In genomic region chrX:155318005-155318404, GRCm38 (mm10) we compare ENCODE assay signal across 8 mouse cellular contexts. TPM values are rescaled to one million over a fixed set of nuclear protein-coding genes. Genes with fewer than 3 reads are reported as not detected.
DNase-seq lines count a peak whose midpoint lies in the region; ATAC-seq and TF ChIP-seq lines count a peak whose summit lies in the region.
"Had no signal": no experiment of that assay in that cellular context is flagged by ENCODE, and none has a peak within 500 bp of the region (broad histone marks: within the 10 kb centered on the region; RNA-seq: fewer than 3 reads in every experiment).

No protein-coding gene starts in this region.

- DNase-seq in layer of hippocampus, postnatal 10 days (ENCODE audit: low spot score in 2 of 2): peak; percentile 22 to 26
- no peak for DNase-seq in layer of hippocampus, adult 9-11 months
- DNase-seq in adipocyte (ENCODE audit: low spot score): peak; percentile 73
- peak; percentile 11 for DNase-seq in large intestine, adult 2 months (ENCODE audit: low read depth, low spot score)
- peak; percentile 78 for DNase-seq in retina, embryonic 14.5 days (ENCODE audit: low spot score)

- H3K4me3 ChIP-seq in E14TG2a.4 (replicated peaks; ENCODE audit: low read length): no peak overlapping the region
- H3K4me3 ChIP-seq: heart, embryonic 13.5 days had no signal

- peak; percentile 67; the same call in 1 of the 2 replicates for ATAC-seq in erythroid progenitor cell, adult 5-6 weeks (replicated peaks; ENCODE audit: low FRiP score, poor library complexity, severe bottlenecking)

- no peaks in the 10 kb centered on the region for H3K4me1 ChIP-seq in E14TG2a.4 (replicated peaks; ENCODE audit: low read depth, low read length)
- H3K4me1 ChIP-seq: heart, embryonic 13.5 days had no signal

- H3K27me3 ChIP-seq in E14TG2a.4 (ENCODE audit: insufficient read depth, low read length): no peaks in the 10 kb centered on the region
- H3K27me3 ChIP-seq: heart, embryonic 13.5 days had no signal

- H3K9me3 ChIP-seq in E14TG2a.4 (ENCODE audit: low read length): no peaks in the 10 kb centered on the region
- H3K9me3 ChIP-seq: heart, embryonic 13.5 days had no signal

- WGBS in large intestine, adult 2 months: 42% methylated on average over 4 of the region's 4 CpGs

- no peaks in the 10 kb centered on the region for H3K36me3 ChIP-seq in E14TG2a.4 (ENCODE audit: insufficient read depth, low read length)

- peak; percentile 58 for TF ChIP-seq CTCF in E14TG2a.4 (conservative IDR thresholded peaks at IDR 0.05; ENCODE audit: low read length)

RNA-seq across cellular contexts. Expression of gene Prdx4, which starts 22.5 kb away (rescaled TPM):
- 10 to 100 TPM; 23.2 to 23.7 TPM for total RNA-seq in layer of hippocampus, postnatal 10 days (2021)
- 27.4 and 65.4 TPM in 2 replicates for total RNA-seq in erythroid progenitor cell, adult 5-6 weeks (2015; ENCODE audit: low replicate concordance)
- 13.7 and 34.9 TPM in 2 replicates for total RNA-seq in erythroid progenitor cell, adult 5-6 weeks (2017; ENCODE audit: low replicate concordance)
- 43.7 and 47.9 TPM in 2 replicates for polyA plus RNA-seq in large intestine, adult 2 months (2012; rRNA removed)

RNA-seq across cellular contexts. Expression of gene Acot9, which starts 55.8 kb away (rescaled TPM):
- 10 to 100 TPM; 27.7 to 33.1 TPM for total RNA-seq in layer of hippocampus, postnatal 10 days (2021)
- total RNA-seq in erythroid progenitor cell, adult 5-6 weeks (2015; ENCODE audit: low replicate concordance): 11.9 and 13.4 TPM in 2 replicates
- total RNA-seq in erythroid progenitor cell, adult 5-6 weeks (2017; ENCODE audit: low replicate concordance): 2.0 and 5.0 TPM in 2 replicates
- polyA plus RNA-seq in large intestine, adult 2 months (2012; rRNA removed): 12.5 and 12.9 TPM in 2 replicates
